10 mouse cellular contexts compared by ENCODE assay signal in genomic region chr7:16920150-16920579, GRCm38 (mm10). TPM values are rescaled to one million over a fixed set of nuclear protein-coding genes. Genes with fewer than 3 reads are reported as not detected.
DNase-seq lines count a peak whose midpoint lies in the region; ATAC-seq and TF ChIP-seq lines count a peak whose summit lies in the region.
"Had no signal": no experiment of that assay in that cellular context is flagged by ENCODE, and none has a peak within 500 bp of the region (broad histone marks: within the 10 kb centered on the region; RNA-seq: fewer than 3 reads in every experiment).

No protein-coding gene starts in this region.

- peak overlapping the region; percentile 52; the same call in 1 of the 2 replicates for H3K9ac ChIP-seq in heart, embryonic 13.5 days
- peak overlapping the region; percentile 40; the same call in 1 of the 2 replicates for H3K9ac ChIP-seq in forebrain, embryonic 14.5 days (ENCODE audit: low read length)
- H3K9ac ChIP-seq in limb, embryonic 14.5 days (ENCODE audit: low read depth, low read length, severe bottlenecking): peak overlapping the region; percentile 38; the same call in 1 of the 2 replicates

- peak overlapping the region; percentile 20 for H3ac ChIP-seq in C2C12 (ENCODE audit: control insufficient read depth, insufficient read length, low read depth)

- DNase-seq in heart, postnatal 10 days: no peak
- no peak for DNase-seq in forebrain, embryonic 14.5 days (ENCODE audit: low spot score)
- DNase-seq in limb, embryonic 14.5 days (ENCODE audit: low spot score): no peak
- no peak for DNase-seq in ovary, adult 18-20 months (ENCODE audit: low spot score)
- no peak for DNase-seq in lung, postnatal 25 days (ENCODE audit: low spot score)

- ATAC-seq in heart, embryonic 13.5 days (ENCODE audit: extremely low read depth, insufficient number of reproducible peaks, low FRiP score, low TSS enrichment): no peak
- no peak for ATAC-seq in forebrain, embryonic 14.5 days
- ATAC-seq in limb, embryonic 14.5 days (ENCODE audit: low FRiP score, low read depth): no peak
- ATAC-seq in erythroid progenitor cell, adult 5-6 weeks (replicated peaks; ENCODE audit: low FRiP score, poor library complexity, severe bottlenecking): no peak
- ATAC-seq: activated CD4-positive, CD25-positive, alpha-beta regulatory T cell, adult 4 months had no signal

- 86% methylated on average over 7 of the region's 7 CpGs for WGBS in heart, embryonic 13.5 days
- WGBS in forebrain, embryonic 14.5 days: 82% methylated on average over 7 of the region's 7 CpGs
- WGBS in limb, embryonic 14.5 days: 80% methylated on average over 7 of the region's 7 CpGs

- no peak overlapping the region for H3K4me3 ChIP-seq in heart, embryonic 13.5 days
- H3K4me3 ChIP-seq in C2C12 (ENCODE audit: insufficient read depth, poor library complexity, severe bottlenecking): no peak overlapping the region
- H3K4me3 ChIP-seq in forebrain, embryonic 14.5 days (ENCODE audit: low read depth, low read length): no peak overlapping the region
- H3K4me3 ChIP-seq in limb, embryonic 14.5 days (replicated peaks; ENCODE audit: low read length): no peak overlapping the region

- peaks cover 32% of the 10 kb centered on the region for H3K79me3 ChIP-seq in C2C12 (ENCODE audit: low read depth)

- no peak overlapping the region for H3K4me2 ChIP-seq in heart, embryonic 13.5 days
- peak overlapping the region; percentile 93 for H3K4me2 ChIP-seq in forebrain, embryonic 14.5 days (ENCODE audit: low read length)
- no peak overlapping the region for H3K4me2 ChIP-seq in limb, embryonic 14.5 days (replicated peaks; ENCODE audit: low read depth, low read length, severe bottlenecking)

- no peaks in the 10 kb centered on the region for H3K27me3 ChIP-seq in heart, embryonic 13.5 days (replicated peaks)
- H3K27me3 ChIP-seq in C2C12 (ENCODE audit: control insufficient read depth, insufficient read depth, insufficient read length): no peaks in the 10 kb centered on the region
- no peaks in the 10 kb centered on the region for H3K27me3 ChIP-seq in forebrain, embryonic 14.5 days (replicated peaks; ENCODE audit: control insufficient read depth, insufficient read depth, low read length)
- no peaks in the 10 kb centered on the region for H3K27me3 ChIP-seq in limb, embryonic 14.5 days (ENCODE audit: control insufficient read depth, insufficient read depth, low read length)

- TF ChIP-seq POLR2A in limb, embryonic 14.5 days (IDR thresholded peaks at IDR 0.05; ENCODE audit: borderline replicate concordance, extremely low read depth, insufficient read depth, insufficient read length): no peak

- H3K36me3 ChIP-seq in heart, embryonic 13.5 days: peaks cover 66% of the 10 kb centered on the region
- peaks cover 29% of the 10 kb centered on the region for H3K36me3 ChIP-seq in C2C12 (ENCODE audit: control insufficient read depth, insufficient read depth)
- peaks cover 56% of the 10 kb centered on the region for H3K36me3 ChIP-seq in forebrain, embryonic 14.5 days (ENCODE audit: control insufficient read depth, insufficient read depth, low read length)
- H3K36me3 ChIP-seq in limb, embryonic 14.5 days (ENCODE audit: control insufficient read depth, insufficient read depth, low read length): peaks cover 50% of the 10 kb centered on the region

- peaks cover 71% of the 10 kb centered on the region for H3K4me1 ChIP-seq in heart, embryonic 13.5 days
- H3K4me1 ChIP-seq in forebrain, embryonic 14.5 days (ENCODE audit: control insufficient read depth, insufficient read depth, low read length): peaks cover 28% of the 10 kb centered on the region
- H3K4me1 ChIP-seq in limb, embryonic 14.5 days (ENCODE audit: control insufficient read depth, insufficient read depth, low read length): peaks cover 32% of the 10 kb centered on the region

- no peak for TF ChIP-seq CTCF in C2C12 (IDR thresholded peaks at IDR 0.05; ENCODE audit: control insufficient read depth, insufficient read depth, insufficient read length)

- H3K79me2 ChIP-seq in C2C12 (ENCODE audit: control insufficient read depth, insufficient read depth): peaks cover 46% of the 10 kb centered on the region

- intact Hi-C loops in heart, postnatal 10 days (cut with DNase I): loop anchor here (5.0 kb wide), 1 partner anchor 103 kb away; the partner anchor contains the start of genes Fkrp and Strn4

- no peak overlapping the region for H3K27ac ChIP-seq in heart, embryonic 13.5 days (replicated peaks)
- no peak overlapping the region for H3K27ac ChIP-seq in forebrain, embryonic 14.5 days (ENCODE audit: low read depth, low read length)
- no peak overlapping the region for H3K27ac ChIP-seq in limb, embryonic 14.5 days (replicated peaks; ENCODE audit: low read depth, low read length)

- H3K9me3 ChIP-seq in heart, embryonic 13.5 days: no peaks in the 10 kb centered on the region
- no peaks in the 10 kb centered on the region for H3K9me3 ChIP-seq in forebrain, embryonic 14.5 days (replicated peaks; ENCODE audit: control insufficient read depth, low read length)
- H3K9me3 ChIP-seq in limb, embryonic 14.5 days (ENCODE audit: control insufficient read depth, low read length): no peaks in the 10 kb centered on the region

TF ChIP-seq in C2C12, 6 proteins besides CTCF, POLR2A, EP300 and RAD21:
- TF ChIP-seq MAX (IDR thresholded peaks at IDR 0.05) (no peak), MYOD1 (IDR thresholded peaks at IDR 0.05; ENCODE audit: control insufficient read depth, insufficient read length, low read depth) (no peak), USF1 (IDR thresholded peaks at IDR 0.05; ENCODE audit: low read depth) (no peak), CEBPB (IDR thresholded peaks at IDR 0.05; ENCODE audit: low read depth) (no peak), FOSL1 (IDR thresholded peaks at IDR 0.05; ENCODE audit: insufficient read depth, low read length, poor library complexity, severe bottlenecking) (no peak), MYOG (IDR thresholded peaks at IDR 0.05; ENCODE audit: control insufficient read depth, extremely low read depth, insufficient read length) (no peak)

RNA-seq across cellular contexts. Expression of gene Calm3, which starts 3.7 kb away (rescaled TPM):
- polyA plus RNA-seq in heart, embryonic 13.5 days (2015; fragmentation: Nextera tagmentation; extraction: Ambion mirVana): 85.5 and 101 TPM in 2 replicates
- 100 to 1,000 TPM; 252 to 262 TPM for total RNA-seq in heart, postnatal 10 days (2021)
- 365 TPM for polyA plus RNA-seq in C2C12 (2012; fragmentation: generic; extraction: Trizol)
- polyA plus RNA-seq in forebrain, embryonic 14.5 days (2014; fragmentation: Nextera tagmentation; extraction: Ambion mirVana): 473 and 491 TPM in 2 replicates
- 281 and 320 TPM in 2 replicates for polyA plus RNA-seq in limb, embryonic 14.5 days (2012; rRNA removed)
- polyA plus RNA-seq in limb, embryonic 14.5 days (2014; fragmentation: Nextera tagmentation; extraction: Ambion mirVana): 156 and 164 TPM in 2 replicates
- total RNA-seq in erythroid progenitor cell, adult 5-6 weeks (2015; ENCODE audit: low replicate concordance): 131 and 141 TPM in 2 replicates
- total RNA-seq in erythroid progenitor cell, adult 5-6 weeks (2017; ENCODE audit: low replicate concordance): 258 and 325 TPM in 2 replicates

RNA-seq across cellular contexts. Expression of gene Ptgir, which starts 13.9 kb away (rescaled TPM):
- polyA plus RNA-seq in heart, embryonic 13.5 days (2015; fragmentation: Nextera tagmentation; extraction: Ambion mirVana): 0.32 and 0.59 TPM in 2 replicates
- total RNA-seq in heart, postnatal 10 days (2021): 1 to 10 TPM; 2.6 to 2.8 TPM
- polyA plus RNA-seq in C2C12 (2012; fragmentation: generic; extraction: Trizol): 5.7 TPM
- polyA plus RNA-seq in forebrain, embryonic 14.5 days (2014; fragmentation: Nextera tagmentation; extraction: Ambion mirVana): 0.12 and 0.22 TPM in 2 replicates
- polyA plus RNA-seq in limb, embryonic 14.5 days (2012; rRNA removed): 3.6 and 4.1 TPM in 2 replicates
- polyA plus RNA-seq in limb, embryonic 14.5 days (2014; fragmentation: Nextera tagmentation; extraction: Ambion mirVana): 2.3 and 2.8 TPM in 2 replicates
- 0.36 and 6.7 TPM in 2 replicates for total RNA-seq in erythroid progenitor cell, adult 5-6 weeks (2015; ENCODE audit: low replicate concordance)
- 1.9 and 2.0 TPM in 2 replicates for total RNA-seq in erythroid progenitor cell, adult 5-6 weeks (2017; ENCODE audit: low replicate concordance)

RNA-seq across cellular contexts. Expression of gene Pnmal2, which starts 24.3 kb away (rescaled TPM):
- 4.0 and 4.1 TPM in 2 replicates for polyA plus RNA-seq in heart, embryonic 13.5 days (2015; fragmentation: Nextera tagmentation; extraction: Ambion mirVana)
- total RNA-seq in heart, postnatal 10 days (2021): 1 to 10 TPM; 5.0 to 5.2 TPM
- polyA plus RNA-seq in C2C12 (2012; fragmentation: generic; extraction: Trizol): 12.6 TPM
- polyA plus RNA-seq in forebrain, embryonic 14.5 days (2014; fragmentation: Nextera tagmentation; extraction: Ambion mirVana): 48.1 and 63.2 TPM in 2 replicates
- polyA plus RNA-seq in limb, embryonic 14.5 days (2012; rRNA removed): 12.8 and 13.9 TPM in 2 replicates
- polyA plus RNA-seq in limb, embryonic 14.5 days (2014; fragmentation: Nextera tagmentation; extraction: Ambion mirVana): 16.5 and 18.8 TPM in 2 replicates
- not detected in 2 replicates for total RNA-seq in erythroid progenitor cell, adult 5-6 weeks (2015; ENCODE audit: low replicate concordance)
- total RNA-seq in erythroid progenitor cell, adult 5-6 weeks (2017; ENCODE audit: low replicate concordance): not detected in 2 replicates
- polyA plus RNA-seq: activated CD4-positive, CD25-positive, alpha-beta regulatory T cell, adult 4 months had no signal

RNA-seq across cellular contexts. Expression of gene Gng8, which starts 28.6 kb away (rescaled TPM):
- 4.5 and 4.9 TPM in 2 replicates for polyA plus RNA-seq in heart, embryonic 13.5 days (2015; fragmentation: Nextera tagmentation; extraction: Ambion mirVana)
- total RNA-seq in heart, postnatal 10 days (2021): 1 to 10 TPM in 1 of 2 experiments, under 1 TPM in 1; 0.82 to 1.4 TPM
- polyA plus RNA-seq in C2C12 (2012; fragmentation: generic; extraction: Trizol): 2.6 TPM
- 9.8 and 11.0 TPM in 2 replicates for polyA plus RNA-seq in forebrain, embryonic 14.5 days (2014; fragmentation: Nextera tagmentation; extraction: Ambion mirVana)
- 63.3 and 92.7 TPM in 2 replicates for polyA plus RNA-seq in limb, embryonic 14.5 days (2012; rRNA removed)
- polyA plus RNA-seq in limb, embryonic 14.5 days (2014; fragmentation: Nextera tagmentation; extraction: Ambion mirVana): 17.8 and 21.1 TPM in 2 replicates
- total RNA-seq in erythroid progenitor cell, adult 5-6 weeks (2015; ENCODE audit: low replicate concordance): not detected in 2 replicates
- not detected in 2 replicates for total RNA-seq in erythroid progenitor cell, adult 5-6 weeks (2017; ENCODE audit: low replicate concordance)
- polyA plus RNA-seq: activated CD4-positive, CD25-positive, alpha-beta regulatory T cell, adult 4 months had no signal

RNA-seq across cellular contexts. Expression of gene Pnmal1, which starts 39.3 kb away (rescaled TPM):
- 0.11 and 0.15 TPM in 2 replicates for polyA plus RNA-seq in heart, embryonic 13.5 days (2015; fragmentation: Nextera tagmentation; extraction: Ambion mirVana)
- total RNA-seq in heart, postnatal 10 days (2021): not detected
- polyA plus RNA-seq in C2C12 (2012; fragmentation: generic; extraction: Trizol): not detected
- polyA plus RNA-seq in forebrain, embryonic 14.5 days (2014; fragmentation: Nextera tagmentation; extraction: Ambion mirVana): 55.5 and 61.9 TPM in 2 replicates
- 0.33 and 0.49 TPM in 2 replicates for polyA plus RNA-seq in limb, embryonic 14.5 days (2012; rRNA removed)
- polyA plus RNA-seq in limb, embryonic 14.5 days (2014; fragmentation: Nextera tagmentation; extraction: Ambion mirVana): 0.43 and 0.58 TPM in 2 replicates
- total RNA-seq in erythroid progenitor cell, adult 5-6 weeks (2015; ENCODE audit: low replicate concordance): not detected in 2 replicates
- not detected in 2 replicates for total RNA-seq in erythroid progenitor cell, adult 5-6 weeks (2017; ENCODE audit: low replicate concordance)
- polyA plus RNA-seq: activated CD4-positive, CD25-positive, alpha-beta regulatory T cell, adult 4 months; gonadal fat pad, adult 2 months had no signal
